Mouse (Mus musculus): ENCODE data around the gene Mpg.

GRCm38 (mm10) chr11:32210623-32211022 lies 15.7 kb upstream of the Mpg start:
- no peak for TF ChIP-seq CTCF (IDR thresholded peaks at IDR 0.05; ENCODE audit: low read depth, low read length)
- TF ChIP-seq POLR2A (IDR thresholded peaks at IDR 0.05; ENCODE audit: borderline replicate concordance, low read depth, low read length) = no peak

Data from bone marrow macrophage, adult 2 months (primary cell).